Mouse (Mus musculus): ENCODE measurements around the gene Aacs. TPM values are rescaled to one million over a fixed set of nuclear protein-coding genes. Genes with fewer than 3 reads are reported as not detected.

Aacs gene
- total RNA-seq, 1 experiment from 2014 or later, result 31.8 TPM

Other genes starting within 250 kb of the Aacs start
- 9.9 and 11.4 TPM in 2 replicates for gene Scarb1, start 134.7 kb upstream of the Aacs start, total RNA-seq (2017)
- gene Gm10382, start 86.5 kb upstream of the Aacs start, total RNA-seq (2017), result 1.2 and 1.4 TPM in 2 replicates
- gene Ubc, start 85.6 kb upstream of the Aacs start, total RNA-seq (2017), result 672 and 724 TPM in 2 replicates
- 36.2 and 47.8 TPM in 2 replicates for gene Dhx37, start 41.7 kb upstream of the Aacs start, total RNA-seq (2017)
- 9.7 and 10.1 TPM in 2 replicates for gene Bri3bp, start 34.2 kb upstream of the Aacs start, total RNA-seq (2017)
- 0.93 and 1.5 TPM in 2 replicates for gene Tmem132b, start 56.0 kb downstream of the Aacs start, total RNA-seq (2017)